Mouse (Mus musculus): Measurements from ENCODE around the gene Grb7.

Gene Grb7

DNA sequence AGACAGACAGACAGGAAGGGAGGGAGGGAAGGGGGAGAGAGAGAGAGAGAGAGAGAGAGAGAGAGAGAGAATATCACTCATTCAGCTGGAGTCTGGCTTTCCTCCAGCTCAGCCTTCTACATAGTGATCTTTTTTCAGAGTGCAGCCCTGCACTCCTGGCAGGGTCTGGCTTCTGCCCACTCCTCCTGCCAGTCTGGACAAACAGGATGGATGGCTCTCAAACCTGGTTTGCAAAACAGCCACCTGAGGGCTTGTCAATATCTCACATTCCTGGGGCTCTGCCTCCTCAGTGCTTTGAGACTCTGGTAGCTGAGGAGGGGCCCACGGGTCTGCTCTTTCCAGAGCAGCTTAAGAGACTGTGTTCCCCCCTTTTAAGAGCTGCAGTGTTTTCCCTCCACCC lies 956 bp upstream of the Grb7 start:
- no peak for DNase-seq (ENCODE audit: low read depth, low spot score)

DNA sequence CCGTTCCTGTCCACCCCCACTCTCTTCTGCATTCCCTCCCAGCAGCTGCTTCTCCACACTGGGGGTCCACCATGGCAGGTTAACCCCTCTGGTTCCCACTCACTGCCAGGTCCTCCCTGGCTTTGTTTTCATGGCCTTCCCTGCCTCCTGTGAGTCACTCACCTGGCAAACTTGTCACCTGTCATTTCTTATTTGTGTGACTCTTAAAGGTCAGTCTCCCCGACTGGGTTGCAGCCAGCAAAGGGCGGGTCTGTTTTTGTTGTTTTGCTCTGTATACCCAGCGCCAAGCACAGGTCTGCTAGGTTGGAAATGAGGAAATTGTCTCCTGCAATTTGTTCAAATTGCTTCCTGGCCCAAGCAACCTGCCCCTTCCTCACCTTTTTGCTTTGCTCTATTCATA lies 515 bp upstream of the Grb7 start:
- DNase-seq (ENCODE audit: low read depth, low spot score): no peak

DNA sequence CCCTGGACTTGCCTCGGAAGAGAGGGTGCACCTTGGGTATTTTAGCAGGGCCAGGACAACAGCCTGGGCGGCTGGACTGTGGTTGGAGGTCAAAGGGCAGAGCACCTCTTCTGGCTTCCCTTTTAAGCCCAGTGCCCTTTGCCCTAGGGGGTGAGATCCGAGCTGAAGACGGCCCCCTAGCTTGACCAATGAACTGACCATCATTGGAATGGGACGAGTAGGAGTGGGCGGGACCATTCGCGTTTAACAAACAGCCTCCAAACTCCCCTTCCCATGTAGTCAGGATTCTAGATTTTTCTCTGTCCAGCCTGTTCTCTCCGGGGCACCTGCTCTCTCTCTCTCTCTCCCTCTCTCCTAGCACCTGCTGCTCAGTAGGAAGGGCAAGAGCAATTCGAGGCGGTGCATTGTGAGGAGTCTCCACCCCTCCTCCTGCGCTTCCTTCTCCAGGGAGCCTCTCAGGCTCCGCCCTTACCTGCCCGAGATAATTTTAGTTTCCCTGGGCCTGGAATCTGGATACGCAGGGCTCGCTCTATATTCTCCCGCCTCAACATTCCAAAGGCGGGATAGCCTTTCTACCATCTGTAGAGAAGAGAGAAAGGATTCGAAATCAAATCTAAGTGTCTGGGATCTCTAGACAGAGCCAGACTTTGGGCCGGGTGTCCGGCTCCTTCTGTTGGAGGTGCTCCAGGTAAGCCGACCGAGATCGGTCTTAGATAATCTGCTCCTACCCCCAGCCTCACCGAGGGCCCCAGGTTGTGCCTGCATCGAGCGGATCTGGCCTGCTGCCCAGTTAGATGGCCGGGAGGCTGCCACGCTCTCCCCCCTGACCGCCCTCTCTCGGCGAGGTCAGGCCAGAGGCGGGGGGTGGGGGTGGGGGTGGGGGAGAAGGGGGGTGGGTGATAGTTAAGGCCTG lies 624 bp downstream of the Grb7 start:
- peak; percentile 20 for DNase-seq (ENCODE audit: low read depth, low spot score)

DNA sequence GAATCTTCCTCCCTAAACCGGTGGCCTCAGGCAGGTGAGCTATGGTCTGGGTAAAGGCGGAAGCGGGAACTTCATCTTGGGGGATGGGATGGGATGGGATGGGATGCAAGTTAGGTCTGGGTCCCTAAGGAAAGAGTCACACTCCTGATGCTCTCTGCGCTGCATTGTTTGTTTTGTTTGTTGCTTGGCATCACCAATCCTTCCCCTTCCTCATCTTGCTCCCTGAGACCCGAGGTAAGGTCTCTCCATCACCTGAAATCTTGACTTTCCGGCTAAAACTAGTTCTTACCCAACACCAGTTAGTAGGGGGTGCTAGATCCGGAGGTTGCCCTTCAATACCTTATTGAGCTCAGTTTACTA lies 1.3 kb downstream of the Grb7 start:
- no peak for DNase-seq (ENCODE audit: low read depth, low spot score)

DNA sequence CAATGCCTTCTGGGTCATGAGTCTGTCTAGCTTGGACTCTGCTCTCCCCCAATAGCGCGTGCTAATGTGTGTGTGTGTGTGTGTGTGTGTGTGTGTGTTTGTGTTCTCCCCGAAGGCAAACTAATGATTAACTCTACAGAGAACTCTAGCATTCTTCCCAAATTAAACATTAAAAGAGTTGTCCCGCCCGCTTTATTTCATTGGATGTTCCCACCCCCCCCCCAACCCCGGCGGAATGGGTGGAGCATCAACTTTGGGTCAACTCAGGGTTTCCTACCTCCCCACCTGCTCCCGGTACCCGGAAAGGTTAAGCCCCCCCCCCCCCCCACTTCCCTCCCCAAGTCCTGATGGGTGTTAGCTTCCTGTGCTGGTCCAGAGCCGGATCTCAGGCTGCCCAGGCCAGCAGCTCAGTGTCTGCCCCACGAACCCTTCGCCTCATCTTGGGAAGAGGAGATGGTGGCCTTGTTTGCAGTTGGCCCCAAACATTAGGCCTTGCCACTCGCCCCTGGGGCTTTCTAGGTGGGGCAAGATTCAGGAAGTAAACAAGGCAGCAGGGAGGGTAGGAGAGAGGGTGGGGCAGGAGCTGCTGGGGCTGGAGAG lies 2.1 kb downstream of the Grb7 start:
- DNase-seq (ENCODE audit: low read depth, low spot score): no peak

DNA sequence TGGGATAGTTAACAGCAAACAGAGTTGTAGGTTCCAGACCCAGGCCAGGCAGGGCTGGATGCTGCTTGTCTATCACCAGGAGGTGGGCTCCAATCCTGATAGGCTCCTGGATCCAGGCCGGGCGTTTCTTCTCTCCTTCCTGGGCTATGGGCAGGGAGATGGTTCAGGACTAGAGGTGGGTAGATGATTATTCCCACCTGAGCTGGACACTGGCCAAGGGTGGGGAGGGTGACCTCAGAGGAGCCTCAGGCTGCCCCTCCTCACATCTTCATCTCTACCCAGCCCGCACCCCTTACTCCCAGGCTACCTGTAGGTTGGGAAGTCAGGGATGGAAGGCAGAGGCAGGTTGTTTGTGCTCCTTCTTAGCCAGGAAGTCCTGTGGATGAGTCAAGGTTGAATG lies 3.2 kb downstream of the Grb7 start:
- no peak for DNase-seq (ENCODE audit: low read depth, low spot score)

DNA sequence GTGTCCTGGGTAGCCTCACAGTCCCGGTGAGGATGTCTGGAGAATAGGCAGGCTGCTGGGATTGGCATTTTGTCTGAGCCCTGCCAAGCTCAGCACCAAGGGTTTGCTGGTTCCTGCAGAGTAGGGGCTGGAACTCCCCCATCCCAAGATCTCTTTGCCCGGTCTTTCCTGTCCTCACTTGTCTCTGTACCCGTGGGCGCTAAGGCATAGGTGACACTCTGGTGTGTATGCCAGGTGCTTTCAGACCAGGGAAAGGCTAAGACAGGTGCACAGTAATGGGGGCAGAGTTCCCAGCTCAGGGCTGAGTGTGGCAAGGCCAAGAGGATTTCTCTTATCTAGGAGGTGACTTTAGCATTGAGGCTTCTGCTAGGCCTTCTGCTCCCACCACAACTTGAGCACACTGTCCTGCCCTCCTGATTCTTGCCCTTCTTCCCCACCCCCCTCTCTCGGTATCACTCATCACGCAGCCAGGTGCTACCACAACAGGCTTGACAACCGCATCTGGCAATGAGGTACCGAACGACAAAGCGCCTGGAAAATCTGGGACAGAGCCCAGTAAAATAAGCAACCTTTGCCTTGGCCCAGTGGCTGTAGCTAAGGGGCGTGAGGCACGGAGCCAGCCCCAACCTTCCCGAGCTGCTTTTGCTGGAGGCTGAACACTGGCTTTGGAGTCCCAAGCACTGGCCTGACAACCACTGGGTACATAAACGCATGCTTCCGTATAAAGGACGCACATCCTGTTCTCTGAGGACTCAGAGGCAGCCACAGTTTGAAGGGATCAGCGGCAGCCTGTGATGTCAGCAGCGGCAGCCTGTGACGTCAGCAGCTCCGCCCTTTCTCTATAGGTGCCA lies 4.0 kb downstream of the Grb7 start:
- no peak for DNase-seq (ENCODE audit: low read depth, low spot score)

DNA sequence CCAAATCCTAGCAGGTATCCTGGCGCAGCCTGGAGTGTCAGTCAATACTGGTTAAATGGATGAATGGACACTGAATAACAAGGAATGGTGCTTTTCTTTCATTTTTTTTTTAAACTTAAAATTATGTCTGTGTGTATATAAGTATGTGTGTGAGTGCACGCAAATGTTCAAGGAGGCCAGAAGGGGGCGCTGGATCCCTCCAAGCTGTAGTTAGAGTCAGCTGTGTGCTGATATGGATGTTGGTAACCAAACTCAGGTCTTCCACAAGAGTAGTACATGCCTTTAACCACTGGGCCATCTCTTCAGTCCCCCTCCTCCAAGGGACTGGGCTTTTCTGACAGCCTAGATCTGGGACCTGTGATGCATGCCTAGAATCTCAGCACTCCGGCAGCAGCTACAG lies 9.3 kb downstream of the Grb7 start:
- no peak for DNase-seq (ENCODE audit: low read depth, low spot score)

DNA sequence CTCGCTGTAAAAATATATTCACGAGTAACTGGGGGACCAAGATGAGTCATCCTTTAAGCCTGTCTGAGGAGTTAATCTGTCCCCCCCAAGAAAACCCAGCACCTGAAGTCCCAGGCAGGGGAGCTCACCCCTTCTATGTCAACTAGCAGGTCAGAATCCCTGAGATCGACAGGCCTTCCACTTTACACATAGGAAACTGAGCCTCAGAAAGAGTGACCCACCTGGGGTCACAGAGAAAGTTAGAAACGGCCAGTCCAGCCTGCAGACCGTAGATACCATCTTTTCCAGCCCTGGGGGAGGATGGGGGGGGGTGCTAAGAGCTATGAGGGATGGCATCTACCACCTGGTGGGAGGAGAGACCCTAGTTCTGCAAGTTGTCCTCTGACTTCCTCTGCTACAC lies 10.4 kb downstream of the Grb7 start:
- DNase-seq (ENCODE audit: low read depth, low spot score): no peak

DNA sequence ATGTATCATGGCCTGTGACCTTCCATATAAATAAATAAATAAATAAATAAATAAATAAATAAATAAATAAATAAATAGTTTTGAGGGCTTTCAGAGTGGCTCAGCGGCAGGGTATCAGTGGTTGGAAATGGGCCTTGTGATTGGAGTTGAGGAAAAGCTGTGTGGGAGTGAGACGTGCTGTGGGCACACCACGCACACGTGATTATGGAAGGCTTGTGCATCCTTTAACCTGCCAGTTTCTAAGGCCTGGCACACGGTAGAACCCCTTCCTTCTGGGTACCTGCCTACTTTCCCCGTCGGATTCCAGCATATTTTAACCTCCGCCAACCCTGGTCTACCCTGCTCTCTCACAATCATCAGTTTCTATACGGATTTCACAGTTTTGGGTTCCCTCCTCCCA lies 10.8 kb downstream of the Grb7 start:
- no peak for DNase-seq (ENCODE audit: low read depth, low spot score)

DNA sequence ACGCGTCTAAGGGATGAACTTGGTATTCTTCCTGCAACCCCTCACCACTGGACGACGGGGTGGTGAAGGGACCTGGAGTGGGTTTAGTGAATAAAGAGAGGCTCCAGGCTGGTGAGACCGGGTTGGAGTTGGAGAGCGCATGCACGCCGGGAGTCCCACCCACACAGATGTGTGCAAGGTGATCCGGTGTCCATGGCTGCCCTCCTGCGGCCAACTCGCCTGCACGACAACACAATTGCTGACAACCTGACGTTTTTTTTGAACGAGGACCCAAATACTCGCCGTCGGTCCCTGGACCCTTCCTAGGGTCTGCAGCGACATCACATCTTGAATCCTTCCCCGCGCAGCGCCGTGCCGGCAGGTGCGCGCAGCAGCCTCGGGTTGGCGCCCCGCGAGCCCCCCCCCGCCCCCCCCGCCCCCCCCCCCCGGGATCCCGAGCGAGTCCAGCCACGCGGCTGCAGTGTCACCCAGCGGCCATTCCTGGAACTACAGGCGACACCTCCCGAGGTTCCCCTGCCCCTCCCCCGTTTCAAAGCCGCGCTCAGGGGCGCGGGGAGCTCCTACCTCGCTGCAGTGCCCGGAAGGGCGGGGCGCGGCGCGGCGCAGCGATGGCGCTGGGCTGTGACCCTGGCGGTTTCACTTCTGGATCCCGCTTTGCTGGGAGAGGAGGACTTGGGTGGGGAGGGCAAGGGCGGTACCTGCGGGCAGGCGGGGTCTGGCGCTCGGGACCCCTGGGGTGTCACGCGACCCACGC lies 11.3 kb downstream of the Grb7 start:
- peak; percentile 83 for DNase-seq (ENCODE audit: low read depth, low spot score)

DNA sequence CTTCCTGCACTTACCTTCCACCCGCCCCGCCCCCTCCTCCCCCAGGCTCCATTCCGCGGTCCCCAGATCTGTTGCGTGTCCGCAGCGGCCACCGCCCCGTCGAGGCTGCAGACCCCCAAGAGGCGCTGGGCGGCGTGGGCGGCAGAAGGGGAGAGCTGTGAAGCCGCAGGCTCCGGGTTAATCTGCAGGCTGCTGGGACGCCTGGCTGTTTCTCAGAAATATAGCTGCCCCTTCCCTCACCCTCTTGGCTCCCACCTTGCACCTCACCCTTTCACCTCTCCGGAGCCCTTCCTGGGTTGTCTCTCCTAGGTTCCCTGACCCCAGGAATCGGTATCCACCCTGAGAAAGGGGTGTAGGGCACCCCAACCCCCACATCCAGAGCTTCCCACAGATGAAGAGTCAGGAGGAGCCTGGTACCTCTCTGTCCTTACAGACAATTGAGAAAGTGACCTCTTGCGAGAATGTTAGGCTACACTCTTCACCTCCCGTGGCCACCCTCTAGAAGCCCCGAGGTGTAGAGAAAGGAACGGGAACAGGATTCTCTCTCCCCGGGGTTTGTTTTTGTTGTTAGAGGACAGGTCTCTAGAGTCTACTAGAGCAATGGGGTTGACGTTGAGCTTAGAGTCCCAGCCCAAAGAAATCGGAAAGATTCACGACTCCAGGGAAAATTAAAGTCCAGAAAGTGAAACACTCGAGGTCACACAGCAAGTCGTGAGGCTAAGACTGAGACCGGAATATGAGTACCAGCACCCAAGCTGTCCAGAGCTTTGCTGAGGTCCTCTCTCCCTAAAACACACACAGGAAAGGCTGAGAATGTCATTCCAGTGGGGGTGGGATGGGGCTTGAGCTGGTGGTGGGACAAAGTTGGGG lies 12.2 kb downstream of the Grb7 start:
- no peak for DNase-seq (ENCODE audit: low read depth, low spot score)

DNA sequence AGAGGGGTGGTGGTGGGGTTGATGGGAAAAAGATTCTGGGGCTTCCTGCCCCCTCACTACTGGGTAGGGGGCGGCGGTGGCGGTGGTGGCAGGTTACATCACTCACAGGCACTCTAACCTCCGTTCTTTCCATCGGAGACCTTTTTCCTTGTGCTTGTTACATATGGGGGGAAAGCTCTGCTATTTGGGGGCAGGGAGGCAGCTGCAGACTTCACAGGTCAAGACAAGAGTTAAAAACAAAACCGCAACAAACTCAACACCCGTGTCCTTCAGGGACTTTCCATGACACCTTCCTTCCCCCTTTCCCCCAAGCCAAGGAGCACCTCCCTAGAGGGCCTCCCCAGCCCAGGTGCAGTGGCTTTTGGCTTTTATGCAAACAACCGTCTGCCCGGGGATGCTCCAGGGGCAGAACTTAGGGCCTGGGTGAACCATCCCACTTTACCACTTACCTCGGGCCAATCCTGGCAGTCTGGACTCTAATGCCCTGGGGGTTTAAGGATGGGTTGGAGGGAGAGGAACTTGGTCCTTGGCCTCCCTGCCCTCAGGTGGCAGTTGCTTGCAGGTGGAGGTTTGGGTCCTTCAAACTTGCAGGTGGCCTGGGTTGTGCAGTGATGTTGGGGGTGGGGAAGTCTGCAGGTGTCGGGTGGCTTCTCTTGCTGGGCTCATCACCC lies 13.0 kb downstream of the Grb7 start:
- no peak for DNase-seq (ENCODE audit: low read depth, low spot score)

DNA sequence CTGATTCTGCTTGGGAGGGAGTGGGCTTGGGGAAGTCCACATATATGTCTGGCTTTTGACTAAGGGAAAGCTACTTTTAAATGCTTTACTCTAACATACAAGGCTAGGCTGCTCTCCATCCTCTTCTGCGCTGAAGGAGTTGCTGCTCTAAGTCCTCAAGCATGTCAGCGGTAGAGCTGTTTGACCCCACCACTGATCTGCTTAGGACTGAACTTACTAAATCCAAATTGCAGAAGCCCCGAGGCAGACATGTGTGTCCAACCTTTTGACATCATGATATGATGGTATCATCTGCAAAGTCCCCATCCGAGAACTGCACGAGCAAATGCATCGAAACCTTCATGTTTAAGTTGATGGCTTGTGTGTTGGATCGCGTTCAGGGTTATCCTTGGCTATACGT lies 13.7 kb downstream of the Grb7 start:
- no peak for DNase-seq (ENCODE audit: low read depth, low spot score)

DNA sequence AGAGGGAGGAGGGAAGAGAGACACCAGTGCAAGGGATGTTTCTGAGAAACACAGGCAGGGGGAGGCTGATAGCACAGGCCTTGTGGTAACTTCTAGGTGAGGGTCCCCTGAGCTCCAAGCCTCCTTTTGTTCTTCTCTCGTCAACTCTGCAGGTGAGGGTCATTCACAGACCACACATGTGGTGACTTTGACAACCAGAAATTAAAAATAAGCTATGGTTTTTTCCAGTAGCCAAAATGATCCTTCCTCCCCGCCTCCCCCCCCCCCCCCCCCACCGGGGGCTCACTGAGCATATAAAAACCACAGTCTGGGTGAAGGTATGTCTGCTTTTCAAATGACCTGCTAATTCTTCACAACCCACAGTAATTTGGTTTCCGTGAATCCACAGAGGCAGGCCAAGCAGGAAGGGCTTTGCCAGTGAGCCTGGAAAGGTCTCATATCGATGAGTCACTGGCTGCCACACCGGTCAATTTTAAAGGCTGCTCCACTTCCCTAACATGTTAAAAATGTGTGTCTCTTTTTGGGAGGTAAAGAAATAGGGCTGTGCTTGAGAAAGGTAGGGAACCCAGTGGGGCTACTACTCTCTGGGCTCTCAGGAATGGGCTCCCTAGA lies 15.0 kb downstream of the Grb7 start:
- no peak for DNase-seq (ENCODE audit: low read depth, low spot score)

DNA sequence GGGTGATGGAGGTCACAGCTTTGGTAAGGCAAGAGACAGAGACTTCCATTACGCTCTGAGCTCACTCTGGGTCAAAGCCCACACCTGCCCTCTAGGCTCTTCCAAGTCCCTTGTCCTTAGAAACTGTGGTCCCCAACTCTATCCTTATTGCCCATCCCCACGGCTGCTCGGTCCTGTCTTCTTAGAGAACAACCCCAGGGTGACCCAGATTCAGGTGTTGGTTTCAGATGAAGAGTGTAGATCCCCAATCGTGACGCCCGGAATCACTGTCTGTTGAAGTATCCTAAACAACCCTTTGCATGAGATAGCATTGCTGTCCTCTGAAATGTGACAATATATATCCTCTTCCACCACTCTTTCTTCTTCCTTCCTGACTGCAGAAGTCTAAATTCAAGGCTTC lies 16.1 kb downstream of the Grb7 start:
- no peak for DNase-seq (ENCODE audit: low read depth, low spot score)

DNA sequence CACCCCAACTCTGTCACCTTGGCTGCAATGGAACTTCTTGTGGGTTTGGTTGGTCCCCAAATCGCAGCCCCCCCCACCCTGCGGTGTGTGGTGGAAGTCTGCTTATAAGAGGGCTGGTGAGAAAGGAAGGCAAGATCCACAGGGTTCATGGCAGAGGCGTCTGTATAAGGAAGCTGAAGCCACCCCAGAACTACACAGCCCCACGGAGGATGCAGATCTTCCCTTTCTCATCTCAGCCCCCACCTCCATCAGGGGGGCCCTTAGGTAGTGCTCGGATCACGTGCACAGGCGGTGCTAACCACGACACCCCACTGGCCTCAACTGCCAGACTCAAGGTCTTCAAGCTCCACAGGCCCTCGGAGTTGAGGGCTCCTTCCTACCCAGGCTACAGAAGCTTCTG lies 17.7 kb downstream of the Grb7 start:
- no peak for DNase-seq (ENCODE audit: low read depth, low spot score)

DNA sequence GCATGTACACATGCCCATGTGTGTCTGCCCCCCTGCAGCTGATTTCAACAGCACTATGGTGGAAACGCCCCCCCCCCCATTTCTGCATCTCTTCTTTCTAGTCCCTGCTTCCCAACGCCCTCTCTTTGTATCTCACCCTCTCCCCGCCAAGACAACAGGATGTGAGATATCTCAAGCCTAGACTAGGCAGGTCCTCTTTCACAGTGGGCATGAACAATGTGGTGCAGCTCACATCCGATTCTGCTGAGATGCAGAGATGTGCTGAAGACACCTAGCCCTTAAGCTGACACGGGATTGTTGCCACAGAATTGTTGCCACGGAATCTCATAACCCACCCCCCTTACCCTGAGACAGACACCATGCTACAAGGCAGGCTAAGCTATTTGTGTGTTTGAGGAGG lies 18.3 kb downstream of the Grb7 start:
- no peak for DNase-seq (ENCODE audit: low read depth, low spot score)

DNA sequence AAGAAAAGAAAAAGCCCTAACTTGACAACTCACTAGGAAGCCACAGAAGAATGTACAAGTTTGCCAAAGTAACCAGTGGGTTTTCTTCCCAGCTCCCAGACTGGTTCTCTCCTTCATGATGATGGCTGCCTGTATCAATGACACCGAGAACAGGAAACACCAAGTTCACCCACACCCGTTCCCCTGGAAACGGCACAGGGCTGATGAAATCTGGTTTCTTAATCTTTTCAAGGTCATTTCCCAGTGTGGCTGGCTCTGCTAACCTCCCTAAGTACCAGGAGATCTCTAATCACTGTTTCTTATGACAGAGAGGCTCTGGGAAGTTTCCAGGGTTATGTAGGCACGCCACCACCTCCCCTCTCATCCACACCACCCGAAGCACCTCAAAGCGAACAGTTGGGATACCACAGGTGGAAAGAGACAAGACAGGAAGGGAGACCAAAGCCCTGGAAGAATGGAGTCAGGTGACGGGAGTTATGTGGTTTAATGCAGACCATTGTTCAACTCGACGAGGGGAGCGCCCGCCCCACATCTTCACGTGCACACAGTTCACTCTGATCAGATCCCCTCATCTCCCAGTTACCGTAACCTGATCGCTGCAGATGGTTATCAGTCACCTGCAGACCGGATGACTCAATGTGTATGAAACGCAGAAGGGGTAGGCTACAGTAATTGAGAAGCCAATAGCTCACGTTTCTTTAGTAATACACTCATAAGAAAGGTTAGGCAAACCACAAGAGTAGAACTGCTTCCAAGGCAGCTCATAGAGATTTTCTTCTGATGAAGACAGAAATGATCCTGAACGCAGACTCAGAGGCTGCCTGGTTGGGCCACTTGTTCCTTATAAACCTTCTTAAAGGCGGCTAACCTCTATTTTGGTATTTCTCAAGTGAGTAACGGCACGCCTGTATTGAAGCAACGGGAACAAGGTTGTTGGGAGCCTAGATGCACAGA lies 23.8 kb downstream of the Grb7 start:
- DNase-seq (ENCODE audit: low read depth, low spot score): no peak
